Mouse (Mus musculus): ENCODE measurements around the gene Cdc42ep3. TPM values are rescaled to one million over a fixed set of nuclear protein-coding genes. Genes with fewer than 3 reads are reported as not detected.

Gene Cdc42ep3
- total RNA-seq, 2 experiments from 2014 or later = 24.0 to 27.3 TPM

DNA sequence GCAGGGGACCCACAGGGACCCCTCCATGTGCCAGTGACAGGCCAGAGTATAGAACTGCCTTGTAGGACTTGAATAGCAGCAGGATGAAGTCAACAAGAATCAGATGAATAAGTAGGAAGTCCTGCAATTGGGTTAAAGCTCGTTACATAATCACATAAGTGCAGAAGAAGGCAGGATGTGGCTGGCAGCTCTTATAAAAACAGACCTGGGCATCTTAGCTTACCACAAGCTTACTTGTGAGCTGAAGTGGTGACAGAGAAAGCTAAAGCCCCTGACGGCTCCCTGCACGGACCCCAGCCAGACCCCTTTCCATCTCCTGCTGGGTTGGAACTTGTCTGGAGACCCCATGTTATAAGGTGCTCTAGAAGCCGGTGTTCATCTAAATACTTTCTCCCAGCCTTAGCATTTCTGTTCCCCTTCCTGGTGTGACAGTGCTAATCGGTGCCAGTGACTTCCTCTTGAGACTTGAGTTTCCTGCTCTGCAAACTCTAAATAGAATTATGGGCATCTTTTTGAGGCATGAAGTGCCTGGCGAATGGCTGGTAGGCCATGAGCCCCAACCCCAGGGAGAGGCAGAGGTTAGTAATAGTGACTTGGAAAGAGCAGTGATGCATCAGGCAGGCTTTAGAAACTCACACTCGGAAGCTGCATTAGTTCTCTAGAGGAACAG is 6.8 kb downstream of the Cdc42ep3 start:
- DNase-seq = no peak
- intact Hi-C loops (cut with DNase I; ENCODE audit: low total_unique reads) = no loop called here

GRCm38 (mm10) chr17:79347291-79347690 is 7.6 kb downstream of the Cdc42ep3 start:
- no peak for DNase-seq
- intact Hi-C loops (cut with DNase I; ENCODE audit: low total_unique reads) = no loop called here

- DNase-seq = no peak
- intact Hi-C loops (cut with DNase I; ENCODE audit: low total_unique reads) = no loop called here
These were observed 9.7 kb downstream of the Cdc42ep3 start for GRCm38 (mm10) chr17:79345001-79345709.

DNA sequence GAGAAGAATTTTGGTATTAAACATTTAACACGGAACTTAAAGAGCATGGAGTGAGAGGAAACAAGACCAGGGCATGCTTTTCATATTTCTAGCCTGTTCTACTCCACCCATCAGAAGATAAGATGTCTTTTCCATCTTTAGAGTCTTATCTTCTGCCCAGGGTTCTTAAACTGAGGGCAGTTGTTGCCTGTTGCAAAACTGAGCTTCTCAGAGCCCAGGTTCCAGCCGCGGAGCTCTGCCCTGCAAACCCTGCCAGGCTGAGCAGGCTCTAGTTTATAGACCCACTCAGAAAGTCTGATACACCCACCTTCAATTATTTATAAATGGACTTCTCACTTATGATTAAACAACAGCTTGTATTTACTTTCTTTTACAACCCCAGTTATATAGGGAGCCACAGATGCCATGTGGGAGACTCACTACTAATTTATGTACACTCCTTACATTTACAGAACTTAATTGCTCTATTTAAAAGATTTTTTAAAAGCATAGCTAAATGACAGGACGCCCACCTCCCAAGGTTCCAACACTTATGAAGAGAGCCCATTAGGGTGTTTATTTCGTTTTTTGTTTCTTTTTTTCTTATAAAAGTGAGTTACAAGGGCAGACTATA is 11.5 kb downstream of the Cdc42ep3 start:
- no peak for DNase-seq
- intact Hi-C loops (cut with DNase I; ENCODE audit: low total_unique reads) = no loop called here

GRCm38 (mm10) chr17:79342639-79343333 is 12.1 kb downstream of the Cdc42ep3 start:
- DNase-seq = no peak
- intact Hi-C loops (cut with DNase I; ENCODE audit: low total_unique reads) = no loop called here

- intact Hi-C loops (cut with DNase I; ENCODE audit: low total_unique reads) = no loop called here
- DNase-seq = no peak
These were observed 12.9 kb downstream of the Cdc42ep3 start for GRCm38 (mm10) chr17:79341946-79342470.

- intact Hi-C loops (cut with DNase I; ENCODE audit: low total_unique reads) = no loop called here
- DNase-seq = no peak
These were observed 17.4 kb downstream of the Cdc42ep3 start for GRCm38 (mm10) chr17:79337494-79337893.

DNA sequence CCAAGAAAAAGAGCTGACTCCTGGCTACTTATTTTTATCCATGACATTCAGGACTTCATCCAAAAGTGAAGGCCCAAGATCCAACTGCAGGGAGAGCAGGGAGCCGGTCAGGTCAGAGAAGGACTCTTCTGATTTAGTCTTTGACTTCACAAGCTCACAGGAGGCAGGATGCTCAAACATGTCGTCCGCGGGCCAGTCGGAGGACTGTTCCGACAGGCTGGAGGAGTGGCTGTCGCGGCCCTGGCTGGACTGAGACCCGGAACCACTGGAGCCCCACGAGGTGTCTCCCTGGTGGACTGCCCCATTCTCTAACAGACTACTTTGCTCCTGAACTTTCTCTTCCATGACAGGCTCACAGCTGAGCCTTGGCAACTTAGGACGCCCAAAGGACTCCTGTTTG is 20.2 kb downstream of the Cdc42ep3 start:
- intact Hi-C loops (cut with DNase I; ENCODE audit: low total_unique reads) = no loop called here
- DNase-seq = no peak

- intact Hi-C loops (cut with DNase I; ENCODE audit: low total_unique reads) = no loop called here
- no peak for DNase-seq
These were observed 21.2 kb downstream of the Cdc42ep3 start for GRCm38 (mm10) chr17:79333650-79334049.

- intact Hi-C loops (cut with DNase I; ENCODE audit: low total_unique reads) = no loop called here
- no peak for DNase-seq
These were observed 22.0 kb downstream of the Cdc42ep3 start for GRCm38 (mm10) chr17:79332864-79333263.

GRCm38 (mm10) chr17:79330397-79330796 is 24.5 kb downstream of the Cdc42ep3 start:
- intact Hi-C loops (cut with DNase I; ENCODE audit: low total_unique reads) = no loop called here
- DNase-seq = no peak

DNA sequence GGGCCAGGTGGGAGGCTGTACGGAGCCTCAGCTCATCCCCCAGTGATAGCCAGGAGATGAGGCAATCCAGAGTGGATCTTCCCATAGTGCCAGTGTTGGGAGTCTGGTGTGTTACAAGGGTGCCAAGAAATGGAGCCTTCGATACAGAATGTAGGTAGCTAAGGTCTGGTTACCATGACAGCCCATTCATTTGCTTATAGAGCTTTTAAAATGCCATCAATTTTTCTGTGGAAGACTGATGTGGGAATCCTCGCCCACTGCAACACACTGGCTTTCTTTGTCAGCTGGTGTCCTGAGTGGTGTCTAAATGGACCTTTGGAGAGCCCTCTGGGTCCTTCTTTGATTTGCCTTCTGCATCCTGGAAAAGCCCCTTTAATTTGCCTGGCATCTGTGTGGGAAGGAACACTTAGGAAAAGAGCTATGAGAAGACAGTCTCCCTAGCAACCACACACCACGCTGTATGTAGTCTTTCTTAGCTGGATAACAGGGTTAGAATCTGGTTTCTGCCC is 28.0 kb downstream of the Cdc42ep3 start:
- intact Hi-C loops (cut with DNase I; ENCODE audit: low total_unique reads) = no loop called here
- no peak for DNase-seq

GRCm38 (mm10) chr17:79317085-79317751 is 37.7 kb downstream of the Cdc42ep3 start:
- intact Hi-C loops (cut with DNase I; ENCODE audit: low total_unique reads) = no loop called here
- DNase-seq = no peak

GRCm38 (mm10) chr17:79315415-79316094 is 39.3 kb downstream of the Cdc42ep3 start:
- no peak for DNase-seq
- intact Hi-C loops (cut with DNase I; ENCODE audit: low total_unique reads) = no loop called here

GRCm38 (mm10) chr17:79310465-79310864 is 44.4 kb downstream of the Cdc42ep3 start:
- intact Hi-C loops (cut with DNase I; ENCODE audit: low total_unique reads) = no loop called here
- DNase-seq = no peak

GRCm38 (mm10) chr17:79309506-79309905 is 45.4 kb downstream of the Cdc42ep3 start:
- intact Hi-C loops (cut with DNase I; ENCODE audit: low total_unique reads) = no loop called here
- no peak for DNase-seq

GRCm38 (mm10) chr17:79305644-79306043 is 49.2 kb downstream of the Cdc42ep3 start:
- intact Hi-C loops (cut with DNase I; ENCODE audit: low total_unique reads) = no loop called here
- DNase-seq = no peak

GRCm38 (mm10) chr17:79303744-79304497 is 51.0 kb downstream of the Cdc42ep3 start:
- intact Hi-C loops (cut with DNase I; ENCODE audit: low total_unique reads) = no loop called here
- DNase-seq = no peak
